Mouse (Mus musculus): ENCODE measurements around the gene Nop53. TPM values are rescaled to one million over a fixed set of nuclear protein-coding genes. Genes with fewer than 3 reads are reported as not detected.

Nop53 gene
- 175 and 182 TPM in 2 replicates for polyA plus RNA-seq (2012; rRNA removed)

GRCm38 (mm10) chr7:15945721-15946536, at the start of gene Nop53:
Nop53 (minus strand) TSS chr7:15946074.

GRCm38 (mm10) chr7:15967312-15967711, 21.4 kb upstream of the Nop53 start, which contains the start of gene Ehd2:
Ehd2 (minus strand) TSS chr7:15967567.

DNA sequence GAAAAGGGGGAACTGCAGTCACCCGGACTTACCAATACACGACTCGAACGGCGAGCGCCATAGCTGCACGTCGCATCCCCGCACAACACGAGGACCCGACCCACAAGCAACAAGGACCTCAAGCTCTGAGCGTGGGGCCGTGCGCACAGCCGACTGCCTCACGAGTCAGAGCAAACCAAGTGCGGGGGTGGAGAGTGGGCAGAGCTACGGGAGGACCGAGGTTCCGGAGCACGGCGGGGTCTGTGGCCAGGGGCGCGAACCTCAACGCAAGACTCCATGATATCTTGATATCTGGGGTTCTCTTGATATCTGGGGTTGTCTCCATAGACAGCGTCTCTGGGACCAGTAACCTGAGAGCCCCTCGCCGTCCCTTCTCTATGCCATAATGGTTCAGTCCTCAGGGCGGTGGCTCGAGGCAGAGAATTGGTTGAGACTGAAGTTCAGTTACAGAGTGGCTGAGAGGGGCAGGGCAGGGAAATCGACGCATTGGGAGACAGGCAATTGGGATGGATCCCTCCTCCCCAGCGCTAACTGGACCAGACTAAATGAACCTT, 23.6 kb downstream of the Nop53 start, which contains the start of gene Selenow:
TSS of gene Selenow (minus strand) at position 183 of the 554 bp plus-strand sequence.

Other genes starting within 250 kb of the Nop53 start
- gene Obox5, start 195.9 kb downstream of the Nop53 start, polyA plus RNA-seq (2012; rRNA removed) = not detected in 2 replicates
- not detected in 2 replicates for gene Obox6, start 106.4 kb downstream of the Nop53 start, polyA plus RNA-seq (2012; rRNA removed)
- not detected in 2 replicates for gene Crx, start 66.1 kb downstream of the Nop53 start, polyA plus RNA-seq (2012; rRNA removed)
- gene Crxos, start 63.5 kb downstream of the Nop53 start, polyA plus RNA-seq (2012; rRNA removed) = not detected in 2 replicates
- gene Selenow, start 23.7 kb downstream of the Nop53 start, polyA plus RNA-seq (2012; rRNA removed) = 252 and 320 TPM in 2 replicates
- 47.3 and 47.8 TPM in 2 replicates for gene Ehd2, start 21.5 kb upstream of the Nop53 start, polyA plus RNA-seq (2012; rRNA removed)
- gene Bicra, start 101.8 kb upstream of the Nop53 start, polyA plus RNA-seq (2012; rRNA removed) = 13.0 and 17.7 TPM in 2 replicates
- 0.05 TPM in 1 of 2 replicates, not detected in the other for gene Zfp541, start 115.7 kb upstream of the Nop53 start, polyA plus RNA-seq (2012; rRNA removed)
- gene Napa, start 152.4 kb upstream of the Nop53 start, polyA plus RNA-seq (2012; rRNA removed) = 173 and 226 TPM in 2 replicates
- 32.0 and 39.2 TPM in 2 replicates for gene Kptn, start 173.8 kb upstream of the Nop53 start, polyA plus RNA-seq (2012; rRNA removed)
- gene Slc8a2, start 183.8 kb upstream of the Nop53 start, polyA plus RNA-seq (2012; rRNA removed) = 4.7 and 4.8 TPM in 2 replicates
- gene Meis3, start 229.0 kb upstream of the Nop53 start, polyA plus RNA-seq (2012; rRNA removed) = 31.7 and 39.9 TPM in 2 replicates